Mouse (Mus musculus): ENCODE results near the gene Adgre5.

The Adgre5 gene

GRCm38 (mm10) chr8:83721405-83722025, 19.6 kb downstream of the Adgre5 start:
- peak; percentile 73 for DNase-seq

- no peak for DNase-seq
Observed at GRCm38 (mm10) chr8:83719693-83720092, 21.4 kb downstream of the Adgre5 start.

- no peak for DNase-seq
Observed at GRCm38 (mm10) chr8:83719048-83719447, 22.1 kb downstream of the Adgre5 start.

GRCm38 (mm10) chr8:83716563-83716962, 24.6 kb downstream of the Adgre5 start:
- no peak for DNase-seq

- no peak for DNase-seq
Observed at GRCm38 (mm10) chr8:83715771-83716170, 25.4 kb downstream of the Adgre5 start.

- peak; percentile 98 for DNase-seq
Observed at GRCm38 (mm10) chr8:83715031-83715690, 26.0 kb downstream of the Adgre5 start, which contains the start of gene Ddx39. Gene Ddx39 (plus strand): TSS chr8:83715177.

GRCm38 (mm10) chr8:83714676-83715030, 26.5 kb downstream of the Adgre5 start:
- no peak for DNase-seq

- DNase-seq = no peak
Observed at GRCm38 (mm10) chr8:83707554-83707953, 33.6 kb downstream of the Adgre5 start.

GRCm38 (mm10) chr8:83706411-83706810, 34.7 kb downstream of the Adgre5 start:
- DNase-seq = no peak

- no peak for DNase-seq
Observed at GRCm38 (mm10) chr8:83703426-83703825, 37.7 kb downstream of the Adgre5 start.

GRCm38 (mm10) chr8:83700423-83701085, 40.6 kb downstream of the Adgre5 start:
- no peak for DNase-seq

GRCm38 (mm10) chr8:83699566-83699965, 41.6 kb downstream of the Adgre5 start:
- DNase-seq = no peak

- peak; percentile 84 for DNase-seq
Observed at GRCm38 (mm10) chr8:83698661-83699453, 42.3 kb downstream of the Adgre5 start, which contains the start of gene Pkn1. Gene Pkn1 (minus strand): TSS chr8:83699179.

GRCm38 (mm10) chr8:83698291-83698660, 42.9 kb downstream of the Adgre5 start:
- peak; percentile 64 for DNase-seq

- DNase-seq = peak; percentile 69
Observed at GRCm38 (mm10) chr8:83697374-83698220, 43.5 kb downstream of the Adgre5 start.

GRCm38 (mm10) chr8:83695351-83696106, 45.6 kb downstream of the Adgre5 start:
- DNase-seq = no peak

GRCm38 (mm10) chr8:83694369-83695160, 46.6 kb downstream of the Adgre5 start:
- no peak for DNase-seq

- DNase-seq = no peak
Observed at GRCm38 (mm10) chr8:83693609-83694236, 47.4 kb downstream of the Adgre5 start.

- DNase-seq = no peak
Observed at GRCm38 (mm10) chr8:83689264-83689663, 51.9 kb downstream of the Adgre5 start.

GRCm38 (mm10) chr8:83684517-83684916, 56.6 kb downstream of the Adgre5 start:
- DNase-seq = no peak

Data from kidney, adult 18-20 months (tissue).